In genomic region chr2:93720956-93721355, GRCm38 (mm10) we compare ENCODE assay signal across 20 mouse cellular contexts.
"Had no signal": no experiment of that assay in that cellular context is flagged by ENCODE, and none has a peak within 500 bp of the region (broad histone marks: within the 10 kb centered on the region; RNA-seq: fewer than 3 reads in every experiment).

No protein-coding gene starts in this region.

- H3K4me3 ChIP-seq: layer of hippocampus, adult 2 months; limb, embryonic 10.5 days; limb, embryonic 13.5 days; liver, embryonic 13.5 days; neural tube, embryonic 12.5 days had no signal

- ATAC-seq: hindbrain, postnatal 0 days; inflammation-experienced regulatory T-cells, adult 6 months; intestine, embryonic 16.5 days had no signal

- H3K27me3 ChIP-seq: liver, embryonic 13.5 days; neural tube, embryonic 12.5 days had no signal

- H3K27ac ChIP-seq: hindbrain, postnatal 0 days; limb, embryonic 10.5 days; limb, embryonic 13.5 days; liver, embryonic 13.5 days; neural tube, embryonic 12.5 days had no signal

- H3K9me3 ChIP-seq: limb, embryonic 10.5 days; liver, embryonic 13.5 days had no signal

- H3K4me2 ChIP-seq: limb, embryonic 13.5 days; liver, embryonic 13.5 days; midbrain, embryonic 11.5 days; neural tube, embryonic 12.5 days had no signal

- DNase-seq: layer of hippocampus, adult 9-11 months; liver, embryonic 13.5 days; lung, adult 2 months; lung, postnatal 14 days; lung, postnatal 4 days; midbrain, embryonic 14.5 days; retina, postnatal 1 day; right cerebral cortex, postnatal 25 days; spleen, adult 18-20 months; thymus, adult 2 months; thymus, postnatal 14 days; thymus, postnatal 4 days had no signal

- H3K9ac ChIP-seq: limb, embryonic 13.5 days; liver, embryonic 13.5 days; neural tube, embryonic 12.5 days had no signal

- H3K4me1 ChIP-seq: liver, embryonic 13.5 days had no signal
